Mouse (Mus musculus) left cerebral cortex, adult 18-20 months (tissue): ENCODE data around the gene Mipol1. TPM values are rescaled to one million over a fixed set of nuclear protein-coding genes. Genes with fewer than 3 reads are reported as not detected.
"Not testable (repeated sequence)": the region's sequence is repeated elsewhere in the genome, so short reads cannot be mapped to it uniquely, and the experiment has no call there.

ENCODE experiments used
- DNase-seq, 2 experiments: peaks; one replicate each; pipeline ENCODE4 v3.0.0; 2021 to 2022; ENCODE audit warnings: low spot score in 2 of 2, mixed read lengths in 1 of 2
- long read RNA-seq, 2 experiments: library from polyadenylated mRNA; stranded (forward); transcript quantifications; one replicate each; pipeline ENCODE4 v2.0.0; 2021
- total RNA-seq, 2 experiments: library from RNA; stranded (reverse); gene quantifications; 2 replicates each; pipeline ENCODE4 v1.2.3; 2021

Mipol1 gene
- total RNA-seq, result 1 to 10 TPM; 5.2 to 7.0 TPM
- long read RNA-seq, experiment 1, partial matches to known transcripts, result 0 of 7 reads
- long read RNA-seq, experiment 1, other reads (novel, unspliced or antisense), result 3 of 7 reads
- long read RNA-seq, experiment 2, partial matches to known transcripts, result 2 of 8 reads
- long read RNA-seq, experiment 2, other reads (novel, unspliced or antisense), result 3 of 8 reads

GRCm38 (mm10) chr12:57230192-57230706, at the start of gene Mipol1, which contains the start of gene Prps1l3:
Gene Mipol1 (plus strand): TSS chr12:57230427.
Gene Prps1l3 (plus strand): TSS chr12:57230412.
- peak; percentile 84 to 89 for DNase-seq

DNA sequence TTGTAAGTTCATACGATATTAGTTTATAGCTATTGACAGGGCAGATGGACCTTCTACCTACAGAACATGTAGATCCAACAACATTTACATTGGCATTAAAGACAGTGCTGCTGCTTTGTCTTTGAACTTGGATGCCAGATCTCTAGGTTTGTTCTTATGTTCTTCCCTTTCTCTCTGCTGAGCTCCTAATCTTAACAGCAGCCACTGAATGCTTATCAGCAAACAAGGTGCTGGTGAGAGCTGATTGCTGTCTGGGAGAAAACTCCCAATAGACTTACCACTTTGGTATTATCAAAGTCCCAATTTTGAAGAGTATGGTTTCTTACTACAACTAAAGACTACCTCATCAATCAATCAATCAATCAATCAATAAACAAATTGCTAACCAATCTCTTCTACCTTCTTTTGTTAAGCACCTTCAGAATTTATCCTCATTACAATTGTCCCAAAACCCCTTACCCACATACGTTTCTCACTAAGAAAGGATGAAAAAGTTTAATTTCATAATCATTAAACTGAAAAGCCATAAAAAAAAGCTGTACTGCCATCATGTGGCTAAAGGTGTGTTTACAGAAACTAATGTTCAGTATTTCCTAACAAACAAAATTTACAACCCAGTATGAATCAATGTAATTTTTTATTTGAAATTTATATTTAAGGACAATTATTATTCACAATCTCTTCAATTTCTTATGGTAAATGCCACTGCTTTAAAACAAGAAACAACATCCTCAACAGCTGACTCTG, 45.7 kb upstream of the Mipol1 start:
- no peak for DNase-seq

GRCm38 (mm10) chr12:57185475-57185874, 44.8 kb upstream of the Mipol1 start:
- DNase-seq, result no peak

- DNase-seq, result no peak
Observed at GRCm38 (mm10) chr12:57186126-57186525, 44.1 kb upstream of the Mipol1 start.

- DNase-seq, result no peak
Observed at GRCm38 (mm10) chr12:57187032-57187431, 43.2 kb upstream of the Mipol1 start.

DNA sequence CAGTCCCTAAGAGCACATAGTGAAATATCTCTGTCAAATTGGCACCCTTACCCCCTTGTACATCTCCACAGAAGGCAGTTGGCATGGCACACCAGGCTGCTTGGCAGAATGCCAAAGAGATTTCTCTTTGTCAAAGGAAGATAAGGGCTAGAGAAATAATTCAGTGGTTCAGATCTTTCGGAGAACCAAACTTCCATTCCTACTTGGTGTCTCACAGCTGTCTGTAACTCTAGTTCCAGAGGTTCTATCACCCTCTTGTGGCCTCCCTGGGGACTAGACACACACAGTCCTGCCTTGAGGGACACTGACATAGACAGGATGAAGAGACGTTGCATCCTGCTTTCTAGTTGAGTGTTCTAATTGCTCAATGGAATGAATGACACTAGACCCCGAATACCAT, 35.6 kb upstream of the Mipol1 start:
- no peak for DNase-seq

GRCm38 (mm10) chr12:57196286-57196607, 34.0 kb upstream of the Mipol1 start:
- DNase-seq, result no peak

DNA sequence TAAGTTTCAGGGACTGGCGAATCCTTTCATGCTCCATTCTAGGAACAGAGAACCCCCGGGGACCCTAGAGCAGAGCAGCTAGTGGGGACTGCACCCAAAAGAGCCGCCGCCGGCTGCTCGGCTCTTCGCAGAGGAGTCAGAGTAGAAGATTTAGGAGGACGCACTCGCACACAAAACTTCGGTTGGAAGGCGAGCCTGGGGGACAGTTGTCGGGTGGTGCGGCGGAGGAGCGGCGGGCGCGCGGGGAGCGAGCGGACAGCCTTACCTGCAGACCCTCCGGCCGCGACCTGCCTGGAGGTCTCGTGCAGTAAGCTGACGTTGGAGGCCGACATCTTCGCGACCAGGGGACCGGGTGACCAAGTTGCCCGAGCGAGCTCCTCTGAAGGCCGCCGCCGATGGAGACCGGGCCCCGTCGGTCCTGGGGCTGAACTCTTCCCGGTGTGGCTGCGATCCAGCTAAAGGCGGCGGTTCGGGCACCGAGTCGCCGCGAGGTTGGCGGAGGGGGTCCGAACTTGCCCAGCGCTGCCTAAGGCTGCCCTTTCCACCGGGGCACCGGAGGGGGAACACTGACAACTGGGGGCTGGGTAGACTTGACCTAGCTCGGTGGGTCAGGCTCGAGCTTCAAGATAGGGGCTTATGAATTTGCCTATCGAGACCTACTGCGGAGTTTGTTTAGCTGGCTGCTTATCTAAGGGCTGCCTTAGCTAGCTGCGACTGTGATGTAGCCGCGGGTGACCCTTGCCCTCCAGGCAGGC, 33.4 kb upstream of the Mipol1 start:
- peak; percentile 5 to 6 for DNase-seq

DNA sequence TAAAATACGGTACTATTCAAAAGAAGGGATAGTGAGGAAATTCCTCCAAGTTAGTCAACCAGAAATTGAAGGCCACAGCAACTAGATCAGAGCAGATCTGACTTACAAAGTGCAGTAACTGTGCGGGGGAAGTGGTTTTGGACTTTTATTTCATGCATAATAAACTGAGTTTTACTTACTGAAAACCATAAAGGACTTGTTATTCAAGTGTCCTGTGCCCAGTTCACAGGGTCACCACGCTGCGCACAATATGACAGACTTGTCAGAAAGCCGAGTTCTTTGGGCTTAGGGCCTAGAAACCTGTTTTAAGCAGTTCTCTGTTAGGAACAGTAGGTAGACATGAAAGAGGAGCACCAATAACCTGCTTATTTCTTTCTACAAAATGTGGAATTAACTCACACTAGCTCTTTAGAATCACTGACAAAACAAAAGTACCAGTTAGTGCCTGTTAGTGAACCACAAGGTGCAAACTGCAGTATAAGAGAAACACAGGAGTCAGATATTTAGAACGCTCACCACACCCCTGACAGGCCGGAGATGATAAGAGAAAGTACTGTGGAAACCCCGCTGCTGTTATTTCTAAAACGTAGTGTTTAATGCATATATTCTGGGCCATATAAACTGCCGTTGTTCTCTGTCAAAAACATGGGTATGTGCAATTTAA, 32.7 kb upstream of the Mipol1 start, which contains the start of gene Slc25a21:
Gene Slc25a21, minus strand, starts transcription at position 110 of the 664 bp plus-strand sequence.
- no peak for DNase-seq

GRCm38 (mm10) chr12:57198269-57198668, 32.0 kb upstream of the Mipol1 start:
- DNase-seq, result no peak

DNA sequence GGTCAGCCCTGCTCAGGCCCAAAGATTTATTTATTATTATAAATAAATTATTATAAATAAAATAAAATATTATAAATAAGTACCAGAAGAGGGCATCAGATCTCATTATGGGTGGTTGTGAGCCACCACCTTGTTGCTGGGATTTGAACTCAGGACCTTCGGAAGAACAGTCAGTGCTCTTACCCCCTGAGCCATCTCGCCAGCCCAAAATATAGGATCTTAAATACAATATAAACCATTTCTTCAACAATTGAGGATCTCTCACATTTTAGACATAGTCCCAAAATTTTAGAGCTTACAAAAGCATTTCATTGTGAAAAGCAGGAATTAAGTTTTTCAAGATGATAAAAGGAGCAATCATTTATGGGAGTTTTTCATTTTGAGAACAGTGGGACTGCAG, 30.8 kb upstream of the Mipol1 start:
- no peak for DNase-seq

DNA sequence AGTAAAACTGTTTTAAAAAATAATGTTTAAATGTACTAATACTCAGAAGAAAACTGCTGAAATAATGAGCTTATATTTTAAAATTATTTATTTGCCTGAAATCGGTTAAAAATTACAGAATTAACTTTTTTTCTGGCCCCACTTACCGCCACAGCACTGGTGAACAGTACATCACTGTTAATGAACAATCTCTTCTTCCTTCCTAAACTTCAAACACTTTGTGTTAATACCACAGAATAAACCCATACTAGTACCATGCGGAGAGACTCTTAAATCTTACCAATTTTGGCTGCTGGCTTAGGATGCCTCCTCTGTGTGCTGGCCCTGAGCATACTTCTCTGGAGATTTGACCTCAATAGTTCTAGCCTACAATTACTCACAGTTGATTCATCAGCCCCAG, 28.3 kb upstream of the Mipol1 start:
- no peak for DNase-seq

GRCm38 (mm10) chr12:57204276-57204851, 25.9 kb upstream of the Mipol1 start:
- DNase-seq, result no peak

DNA sequence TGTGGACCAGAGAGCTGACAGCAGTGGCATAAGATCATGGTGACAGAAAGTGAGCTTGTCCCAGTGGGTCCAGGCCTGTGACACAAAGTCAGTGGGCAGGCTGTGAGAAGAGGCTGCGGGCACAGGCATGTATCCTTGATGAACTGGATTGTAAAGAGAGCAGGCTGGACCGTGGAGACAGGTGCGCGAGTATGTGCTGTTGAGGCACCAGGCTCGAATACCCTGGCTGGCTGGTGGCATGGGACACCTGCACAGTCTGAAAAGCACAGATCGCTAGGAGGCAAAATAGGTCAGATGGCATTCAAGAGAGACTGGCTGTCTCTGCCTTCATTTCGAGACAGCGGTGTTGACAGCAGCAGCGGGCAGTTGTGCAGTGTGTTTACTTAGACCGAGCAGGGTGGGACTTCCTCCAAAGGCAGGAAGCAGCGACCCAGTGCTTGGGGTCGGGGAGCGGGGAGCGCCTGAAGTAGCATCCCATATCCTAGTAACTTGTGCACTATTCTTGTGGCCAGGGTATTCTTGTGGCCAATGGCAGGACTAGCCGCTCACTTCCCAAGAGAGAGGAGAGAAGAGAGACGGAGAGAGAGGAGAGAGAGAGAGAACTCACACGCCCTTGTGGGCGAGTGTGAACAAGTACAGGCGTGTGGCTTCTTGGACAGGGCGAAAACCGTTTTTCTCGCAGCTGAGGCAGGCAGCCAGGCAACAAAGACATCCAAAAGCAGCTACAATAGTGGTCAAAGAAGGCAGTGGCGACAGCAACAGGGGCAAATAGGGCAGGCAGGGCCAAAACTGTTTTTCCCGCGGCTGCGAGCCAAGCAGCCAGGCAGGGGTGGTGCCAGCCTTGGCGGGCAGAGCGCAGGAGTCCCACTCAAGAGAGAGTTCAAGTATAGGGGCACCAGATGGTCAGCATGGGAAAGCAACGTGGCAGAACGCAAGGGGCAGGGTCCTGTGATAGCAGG, 18.6 kb upstream of the Mipol1 start:
- peak; percentile 7 to 24 for DNase-seq

DNA sequence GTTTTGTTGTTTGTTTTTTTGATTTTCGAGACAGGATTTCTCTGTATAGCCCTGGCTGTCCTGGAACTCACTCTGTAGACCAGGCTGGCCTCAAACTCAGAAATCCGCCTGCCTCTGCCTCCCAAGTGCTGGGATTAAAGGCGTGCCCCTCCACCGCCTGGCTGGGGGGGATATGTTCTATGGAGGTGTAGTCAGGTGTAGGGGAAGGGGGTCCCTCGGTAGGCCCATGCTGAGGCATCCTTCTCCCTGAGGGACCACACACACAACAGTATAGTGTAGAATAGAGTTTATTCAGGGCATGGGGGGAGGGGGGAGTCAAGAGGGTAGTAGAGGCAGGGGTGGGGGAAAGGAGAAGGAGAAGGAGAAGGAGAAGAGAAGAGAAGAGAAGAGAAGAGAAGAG, 17.8 kb upstream of the Mipol1 start:
- DNase-seq, result not testable (repeated sequence)

- DNase-seq, result no peak
Observed at GRCm38 (mm10) chr12:57226411-57226810, 3.8 kb upstream of the Mipol1 start.

GRCm38 (mm10) chr12:57227776-57228175, 2.5 kb upstream of the Mipol1 start:
- DNase-seq, result no peak

- no peak for DNase-seq
Observed at GRCm38 (mm10) chr12:57229703-57230102, 524 bp upstream of the Mipol1 start.

DNA sequence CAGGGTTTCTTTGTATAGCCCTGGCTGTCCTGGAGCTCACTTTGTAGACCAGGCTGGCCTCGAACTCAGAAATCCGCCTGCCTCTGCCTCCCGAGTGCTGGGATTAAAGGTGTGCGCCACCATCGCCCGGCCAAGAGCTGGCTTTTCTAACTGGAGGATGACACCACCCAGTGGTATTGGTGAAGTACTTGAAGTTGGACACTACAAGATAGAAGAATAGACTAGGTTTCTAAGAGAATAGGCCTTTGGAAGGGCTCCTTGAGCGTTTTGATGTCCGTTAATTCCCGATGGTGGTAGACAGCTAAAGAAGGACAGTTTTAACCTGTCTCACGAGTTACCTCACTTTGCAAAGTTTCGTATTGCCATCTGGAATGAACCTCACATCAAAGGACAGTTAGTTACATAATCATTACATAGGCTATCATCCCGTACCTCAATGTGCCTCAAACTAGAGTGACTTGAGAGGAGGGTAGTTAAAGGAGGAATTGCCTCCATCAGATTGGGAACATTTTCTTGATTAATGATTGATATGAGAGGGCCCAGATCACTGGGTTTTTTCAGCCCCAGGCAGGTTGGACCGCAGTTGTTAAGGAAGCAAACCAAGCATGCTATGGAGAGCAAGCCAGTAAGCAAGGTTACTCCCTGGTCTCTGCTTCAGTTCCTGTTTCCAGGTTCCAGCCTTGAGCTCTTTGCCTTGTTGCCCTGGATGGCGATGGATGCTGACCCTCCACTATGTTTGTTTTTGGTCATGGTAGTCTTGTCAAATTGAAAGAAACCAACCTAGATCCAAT, 1.1 kb downstream of the Mipol1 start:
- no peak for DNase-seq
